Mouse (Mus musculus): ENCODE measurements around the gene 1700034I23Rik. TPM values are rescaled to one million over a fixed set of nuclear protein-coding genes. Genes with fewer than 3 reads are reported as not detected.
"Not testable (repeated sequence)": the region's sequence is repeated elsewhere in the genome, so short reads cannot be mapped to it uniquely, and the experiment has no call there.

The 1700034I23Rik gene
- 0.08 TPM in 1 of 2 replicates, not detected in the other for polyA plus RNA-seq (2015; fragmentation: Nextera tagmentation; extraction: Ambion mirVana)

DNA sequence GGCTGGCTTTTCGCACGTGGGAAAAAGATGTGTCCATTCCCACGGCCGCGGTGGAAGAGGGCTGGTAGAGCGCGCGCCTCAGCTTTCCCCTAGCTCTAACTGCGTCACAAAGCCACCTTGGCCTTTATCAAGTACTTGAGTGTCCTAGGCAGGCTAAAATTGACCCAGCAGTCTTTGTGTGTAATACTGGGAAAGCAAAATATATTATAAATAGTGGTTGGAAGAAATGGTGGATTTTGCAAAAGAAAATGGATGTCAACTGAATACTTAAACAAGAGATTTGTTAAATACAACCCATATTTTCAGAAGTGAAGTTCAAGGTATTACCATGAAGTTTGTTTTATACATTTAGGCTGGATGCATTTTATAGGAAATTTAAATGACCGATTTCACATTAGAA is at the start of gene 1700034I23Rik:
Gene 1700034I23Rik, minus strand, starts transcription at position 101 of the 400 bp plus-strand sequence.
- 94% methylated on average over 8 of the region's 10 CpGs for WGBS (ENCODE audit: insufficient replicate concordance)
- not testable (repeated sequence) for H3K9ac ChIP-seq; H3K36me3 ChIP-seq (replicated peaks); H3K27me3 ChIP-seq; H3K4me3 ChIP-seq (replicated peaks); H3K4me2 ChIP-seq; H3K4me1 ChIP-seq (replicated peaks); H3K27ac ChIP-seq (replicated peaks); H3K9me3 ChIP-seq (replicated peaks); ATAC-seq (ENCODE audit: insufficient read depth)

DNA sequence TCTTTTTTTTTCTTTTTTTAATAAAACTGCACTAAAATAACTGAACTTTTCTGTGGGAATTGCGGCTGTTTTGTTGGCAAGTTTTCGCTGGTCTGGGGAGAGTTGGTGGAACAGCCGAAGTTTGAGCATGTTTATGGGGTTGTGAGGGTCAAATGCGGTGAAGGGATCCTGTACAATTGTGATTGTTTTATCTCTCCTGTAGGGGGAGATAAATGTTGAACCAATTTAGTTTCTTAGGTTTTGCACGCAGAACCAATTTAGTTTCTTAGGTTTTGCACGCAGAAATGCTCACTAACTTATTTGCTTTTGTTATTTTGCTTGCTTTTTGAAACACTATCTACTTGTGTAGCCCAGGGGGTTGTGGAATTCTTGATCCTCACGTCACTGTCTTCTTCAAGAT is 49.0 kb upstream of the 1700034I23Rik start:
- peak overlapping the region; percentile 93 for H3K9ac ChIP-seq
- no peaks in the 10 kb centered on the region for H3K36me3 ChIP-seq (replicated peaks)
- H3K9me3 ChIP-seq (replicated peaks) = no peaks in the 10 kb centered on the region
- 7% methylated on average over 7 of the region's 7 CpGs for WGBS (ENCODE audit: insufficient replicate concordance)
- H3K27me3 ChIP-seq = peaks cover 11% of the 10 kb centered on the region
- peak overlapping the region; percentile 95 for H3K4me3 ChIP-seq (replicated peaks)
- peaks cover 33% of the 10 kb centered on the region for H3K4me1 ChIP-seq (replicated peaks)
- no peak overlapping the region; the same call in 1 of the 2 replicates for H3K27ac ChIP-seq (replicated peaks)
- no peak for ATAC-seq (ENCODE audit: insufficient read depth)
- peak overlapping the region; percentile 99 for H3K4me2 ChIP-seq

DNA sequence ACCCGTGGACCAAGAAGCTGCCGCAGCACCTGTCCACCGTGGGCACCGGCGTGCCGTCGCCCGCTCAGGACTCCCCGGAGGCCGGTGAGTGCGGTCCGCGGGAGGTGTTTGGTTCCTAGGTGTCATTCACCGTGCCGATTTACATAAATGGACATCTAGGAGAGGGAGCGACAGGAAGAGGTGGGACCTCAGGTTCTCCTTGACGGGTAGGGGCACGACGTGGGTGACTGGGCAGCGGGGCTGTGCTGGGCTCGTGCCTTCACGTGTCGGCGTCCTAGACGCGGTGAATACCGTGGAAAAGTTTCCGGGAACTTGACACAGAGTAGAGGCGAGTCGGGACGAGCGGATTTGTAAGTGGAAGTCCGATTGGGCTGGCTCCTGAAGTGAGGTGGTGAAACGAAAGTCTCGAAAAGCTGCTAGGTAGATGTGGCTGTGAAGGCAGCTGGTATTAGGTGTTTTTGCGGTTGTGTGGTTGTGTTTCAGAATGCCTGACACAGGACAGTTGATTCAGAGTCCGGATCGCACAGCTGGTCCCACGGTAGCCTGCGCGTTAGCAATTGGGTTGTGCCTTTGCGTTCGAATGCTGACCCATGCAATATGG is 48.4 kb upstream of the 1700034I23Rik start:
- Histone ChIP-seq H3K36me3 (replicated peaks) (no peaks in the 10 kb centered on the region), H3K4me3 (replicated peaks) (peak overlapping the region; percentile 95), H3K27me3 (peaks cover 11% of the 10 kb centered on the region), H3K9me3 (replicated peaks) (no peaks in the 10 kb centered on the region), H3K27ac (replicated peaks) (peak overlapping the region; percentile 93), H3K4me2 (peak overlapping the region; percentile 99), H3K9ac (peak overlapping the region; percentile 93), H3K4me1 (replicated peaks) (peaks cover 33% of the 10 kb centered on the region)
- under 1% methylated on average over 43 of the region's 43 CpGs for WGBS (ENCODE audit: insufficient replicate concordance)
- 0 out of 2 replicates have a peak, but pooled peaks have one; percentile 3 for ATAC-seq (ENCODE audit: insufficient read depth)

DNA sequence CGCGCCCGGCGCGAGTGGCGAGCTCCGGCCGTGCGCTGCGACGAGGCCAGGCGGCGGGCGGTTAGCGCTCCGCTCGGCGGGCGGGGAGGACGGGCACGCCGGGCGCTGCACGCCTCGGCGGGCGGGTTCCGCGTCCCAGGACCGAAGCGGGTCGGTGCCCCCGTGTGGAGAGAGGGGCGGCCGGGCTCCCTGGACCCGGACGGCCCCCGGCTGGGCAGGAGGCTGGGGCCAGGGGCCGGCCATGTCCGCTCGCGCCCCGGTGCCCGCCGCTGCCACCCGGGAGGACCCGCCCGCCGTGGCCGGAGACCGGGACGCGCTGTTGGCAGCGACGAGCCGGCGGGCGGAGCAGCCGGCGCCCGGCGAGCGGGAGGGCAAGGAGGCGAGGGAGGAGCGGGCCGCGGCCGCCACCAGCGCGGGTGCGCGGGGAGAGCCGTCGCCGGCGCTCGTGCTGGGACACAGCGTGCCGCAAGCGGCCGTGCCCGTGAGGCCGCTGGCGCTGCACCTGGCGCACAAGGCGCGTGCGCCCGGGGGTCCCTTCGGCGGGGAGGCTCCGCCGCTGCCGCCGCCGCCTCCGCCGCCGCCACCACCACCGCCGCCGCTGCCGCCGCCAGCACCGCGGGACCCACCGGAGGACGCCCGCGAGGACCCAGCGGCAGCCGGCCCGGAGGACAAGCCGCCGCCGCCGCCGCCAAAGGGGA is 47.7 kb upstream of the 1700034I23Rik start:
- Histone ChIP-seq H3K9me3 (replicated peaks) (no peaks in the 10 kb centered on the region), H3K4me1 (replicated peaks) (peaks cover 33% of the 10 kb centered on the region), H3K27ac (replicated peaks) (peak overlapping the region; percentile 93), H3K4me2 (peak overlapping the region; percentile 99), H3K4me3 (replicated peaks) (peak overlapping the region; percentile 95), H3K9ac (peak overlapping the region; percentile 93), H3K27me3 (peaks cover 11% of the 10 kb centered on the region), H3K36me3 (replicated peaks) (no peaks in the 10 kb centered on the region)
- ATAC-seq (ENCODE audit: insufficient read depth) = peak; percentile 42
- WGBS (ENCODE audit: insufficient replicate concordance) = under 1% methylated on average over 94 of the region's 118 CpGs

DNA sequence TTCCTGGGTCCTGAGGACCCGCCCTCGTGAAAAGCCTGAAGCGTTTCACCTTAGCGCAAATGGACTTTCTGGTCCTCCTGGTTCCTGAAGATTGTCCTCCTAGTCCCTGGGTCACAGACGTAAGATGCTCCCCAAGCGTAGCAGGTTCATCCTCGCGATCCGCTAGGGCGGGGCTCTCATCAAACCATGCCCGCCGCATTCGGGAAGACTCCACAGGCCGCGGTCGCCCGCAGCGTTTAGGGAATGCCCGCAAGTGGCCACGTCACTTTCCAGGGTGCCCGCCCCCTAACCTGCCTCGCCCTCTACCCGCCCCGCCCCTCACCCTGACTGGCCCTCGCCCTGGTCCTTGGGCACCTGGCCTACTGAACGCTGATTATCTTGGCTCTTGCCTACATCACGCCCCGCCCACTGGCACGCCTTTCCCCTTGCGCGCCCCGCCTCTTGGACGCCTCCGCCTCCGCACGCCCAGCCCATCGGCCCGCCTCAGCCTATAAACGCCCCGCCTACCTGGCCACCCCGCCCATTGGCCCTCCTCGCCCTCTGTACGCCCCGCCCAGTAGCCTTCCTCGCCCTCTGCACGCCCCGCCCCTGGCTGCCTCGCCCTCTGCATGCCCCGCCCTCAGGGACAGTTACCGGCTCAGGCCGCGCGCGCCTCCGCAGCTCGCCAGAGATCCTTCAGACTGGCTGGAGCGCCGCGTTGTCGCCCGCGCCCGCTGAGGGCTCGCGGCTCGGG is 47.0 kb upstream of the 1700034I23Rik start, which contains the start of gene Larp1b:
Gene Larp1b, plus strand, starts transcription at position 659 of the 733 bp plus-strand sequence.
- WGBS (ENCODE audit: insufficient replicate concordance) = under 1% methylated on average over 66 of the region's 66 CpGs
- no peaks in the 10 kb centered on the region for H3K9me3 ChIP-seq (replicated peaks)
- H3K27me3 ChIP-seq = peaks cover 11% of the 10 kb centered on the region
- no peaks in the 10 kb centered on the region for H3K36me3 ChIP-seq (replicated peaks)
- H3K9ac ChIP-seq = peak within 1 kb of the TSS; percentile 93
- H3K27ac ChIP-seq (replicated peaks) = peak within 1 kb of the TSS; percentile 93
- peak; percentile 90 for ATAC-seq (ENCODE audit: insufficient read depth)
- peak within 1 kb of the TSS; percentile 99 for H3K4me2 ChIP-seq
- H3K4me3 ChIP-seq (replicated peaks) = peak within 1 kb of the TSS; percentile 95
- peaks cover 33% of the 10 kb centered on the region for H3K4me1 ChIP-seq (replicated peaks)

DNA sequence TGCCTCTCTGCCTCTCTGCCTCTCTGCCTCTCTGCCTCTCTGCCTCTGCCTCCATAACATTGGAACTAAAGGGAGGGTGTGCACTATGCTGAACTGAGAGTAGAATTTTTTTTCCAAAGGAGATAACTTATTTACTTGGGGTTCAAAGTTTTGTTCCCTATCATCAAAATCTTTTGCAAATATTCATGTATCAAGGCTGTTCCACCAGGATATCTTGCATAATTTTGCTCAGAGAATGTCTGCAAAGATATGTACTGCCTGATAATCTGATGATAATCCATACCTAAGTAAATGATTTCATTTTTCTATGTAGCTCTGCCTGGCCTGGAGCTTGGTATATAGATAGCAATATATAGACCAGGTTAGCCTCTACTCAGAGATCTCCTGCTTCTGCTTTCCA is 36.7 kb upstream of the 1700034I23Rik start:
- Histone ChIP-seq H3K4me1 (replicated peaks) (no peaks in the 10 kb centered on the region), H3K4me2 (no peak overlapping the region), H3K9ac (no peak overlapping the region), H3K4me3 (replicated peaks) (no peak overlapping the region), H3K27me3 (no peaks in the 10 kb centered on the region), H3K36me3 (replicated peaks) (peaks cover 5% of the 10 kb centered on the region; the same call in 1 of the 2 replicates), H3K9me3 (replicated peaks) (no peaks in the 10 kb centered on the region), H3K27ac (replicated peaks) (no peak overlapping the region)
- ATAC-seq (ENCODE audit: insufficient read depth) = no peak

DNA sequence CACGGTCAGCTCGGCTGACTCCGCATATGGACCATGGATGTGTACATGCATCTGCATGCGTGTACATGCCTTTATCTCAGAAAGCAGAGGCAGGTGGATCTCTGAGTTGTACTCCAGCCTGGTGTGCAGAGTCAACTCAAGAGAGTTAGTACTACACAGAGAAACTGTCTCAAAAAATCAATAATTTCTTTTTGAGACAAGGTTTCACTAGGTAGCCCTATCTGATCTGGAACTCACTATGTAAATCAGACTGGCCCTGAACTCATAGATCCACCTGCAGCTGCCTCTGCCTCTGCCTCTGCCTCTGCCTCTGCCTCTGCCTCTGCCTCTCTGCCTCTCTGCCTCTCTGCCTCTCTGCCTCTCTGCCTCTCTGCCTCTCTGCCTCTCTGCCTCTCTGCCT is 36.2 kb upstream of the 1700034I23Rik start:
- H3K9me3 ChIP-seq (replicated peaks) = no peaks in the 10 kb centered on the region
- WGBS (ENCODE audit: insufficient replicate concordance) = 85% methylated on average over 4 of the region's 4 CpGs
- H3K27ac ChIP-seq (replicated peaks) = no peak overlapping the region

DNA sequence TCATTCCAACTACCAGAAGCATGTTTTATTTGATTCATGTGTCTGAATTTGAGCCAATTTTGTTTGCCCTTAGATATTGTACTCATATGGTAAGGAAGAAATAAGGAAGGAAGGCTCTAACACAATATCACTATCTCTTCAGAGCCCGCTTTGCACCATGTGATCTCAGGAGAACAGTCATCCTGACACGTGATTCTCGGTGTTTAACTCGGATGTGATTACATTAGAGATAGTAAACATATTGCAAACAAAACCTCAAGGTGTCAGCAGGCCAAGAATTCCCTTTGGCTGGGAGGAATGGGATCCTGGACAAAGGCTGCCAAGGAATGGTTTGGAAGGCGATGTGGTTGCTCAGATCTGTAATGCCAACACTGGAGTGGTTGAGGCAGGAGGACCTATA is 35.8 kb upstream of the 1700034I23Rik start:
- Histone ChIP-seq H3K27me3 (no peaks in the 10 kb centered on the region), H3K9me3 (replicated peaks) (no peaks in the 10 kb centered on the region), H3K27ac (replicated peaks) (no peak overlapping the region), H3K4me3 (replicated peaks) (no peak overlapping the region), H3K36me3 (replicated peaks) (peaks cover 11% of the 10 kb centered on the region; the same call in 1 of the 2 replicates), H3K4me2 (no peak overlapping the region), H3K9ac (no peak overlapping the region), H3K4me1 (replicated peaks) (no peaks in the 10 kb centered on the region)
- ATAC-seq (ENCODE audit: insufficient read depth) = no peak
- 63% methylated on average over 5 of the region's 5 CpGs for WGBS (ENCODE audit: insufficient replicate concordance)

More for the DNA sequence above, 36.2 kb upstream of the 1700034I23Rik start:
- Histone ChIP-seq H3K4me2 (no peak overlapping the region), H3K4me1 (replicated peaks) (no peaks in the 10 kb centered on the region), H3K27me3 (no peaks in the 10 kb centered on the region), H3K36me3 (replicated peaks) (peaks cover 9% of the 10 kb centered on the region; the same call in 1 of the 2 replicates), H3K9ac (no peak overlapping the region), H3K4me3 (replicated peaks) (no peak overlapping the region)
- ATAC-seq (ENCODE audit: insufficient read depth) = no peak

DNA sequence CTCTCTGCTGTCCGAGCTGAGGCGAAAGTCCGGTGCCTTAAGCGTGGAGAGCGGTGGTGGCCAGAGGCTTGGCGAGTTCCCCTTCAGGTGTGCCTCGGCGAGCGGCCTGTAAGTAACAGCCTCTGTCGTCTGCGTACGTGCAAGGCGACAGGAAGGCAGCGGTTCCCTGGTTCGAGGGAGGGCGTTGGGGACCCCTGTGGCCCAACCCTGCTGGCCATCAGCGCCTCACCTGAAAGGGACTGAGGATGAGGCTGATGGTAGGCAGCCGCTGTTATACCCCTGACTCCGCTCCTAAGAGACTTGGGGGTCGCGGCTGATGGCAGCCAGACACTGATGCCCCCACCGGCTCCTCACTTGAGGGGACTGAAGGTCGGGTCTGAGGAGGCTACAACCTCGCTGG is 8.0 kb downstream of the 1700034I23Rik start:
- not testable (repeated sequence) for H3K4me1 ChIP-seq (replicated peaks); ATAC-seq (ENCODE audit: insufficient read depth); H3K9me3 ChIP-seq (replicated peaks); H3K36me3 ChIP-seq (replicated peaks); H3K27me3 ChIP-seq
- H3K9ac ChIP-seq = peak overlapping the region; percentile 70
- peak overlapping the region; percentile 73 for H3K27ac ChIP-seq (replicated peaks)
- 1% methylated on average over 19 of the region's 24 CpGs for WGBS (ENCODE audit: insufficient replicate concordance)
- H3K4me3 ChIP-seq (replicated peaks) = peak overlapping the region; percentile 70
- H3K4me2 ChIP-seq = peak overlapping the region; percentile 89

DNA sequence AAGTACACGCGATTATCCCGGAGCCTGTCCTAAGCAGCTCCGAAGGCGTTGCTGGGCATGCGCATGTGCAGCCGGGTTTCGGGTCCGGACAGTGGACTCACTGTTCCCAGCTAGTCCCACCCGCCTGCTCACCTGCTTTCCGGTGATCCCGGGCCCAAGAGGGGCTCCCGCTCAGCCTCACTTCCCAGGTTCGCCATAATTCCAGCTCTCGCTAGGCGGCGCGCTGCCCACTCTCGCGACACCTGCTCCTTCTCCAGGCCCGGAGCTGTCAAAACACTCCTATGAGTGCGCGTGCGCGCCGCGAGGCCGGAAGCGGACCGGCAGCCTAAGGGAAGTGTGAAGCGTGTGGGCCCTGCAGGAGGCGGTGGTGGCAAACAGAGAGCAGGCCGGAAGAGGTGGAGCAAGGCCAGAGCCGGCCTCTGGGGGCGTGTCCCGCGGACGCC is 8.5 kb downstream of the 1700034I23Rik start:
- H3K36me3 ChIP-seq (replicated peaks); H3K9me3 ChIP-seq (replicated peaks); H3K27me3 ChIP-seq; H3K4me1 ChIP-seq (replicated peaks): not testable (repeated sequence)
- Histone ChIP-seq H3K9ac (peak overlapping the region; percentile 69), H3K4me3 (replicated peaks) (peak overlapping the region; percentile 70), H3K27ac (replicated peaks) (peak overlapping the region; percentile 76), H3K4me2 (peak overlapping the region; percentile 73)
- ATAC-seq (ENCODE audit: insufficient read depth) = peak; percentile 100
- under 1% methylated on average over 38 of the region's 38 CpGs for WGBS (ENCODE audit: insufficient replicate concordance)
